Mouse (Mus musculus) bone marrow, adult 2 months (tissue): ENCODE results near the gene Memo1. TPM values are rescaled to one million over a fixed set of nuclear protein-coding genes. Genes with fewer than 3 reads are reported as not detected.

Experiments
- H3K27ac ChIP-seq: fragments of 200-500 bp; 2 replicates; pipeline ENCODE4 v1.5.1; 2012; ENCODE audit warnings: low read depth, mild to moderate bottlenecking, control low read depth, inconsistent platforms, low read length; ENCODE audit not compliant: control insufficient read depth, poor library complexity, insufficient read depth
- H3K4me1 ChIP-seq: fragments of 200-500 bp; 2 replicates; pipeline ENCODE4 v1.6.1; 2011; ENCODE audit warnings: low read length; ENCODE audit not compliant: control insufficient read depth, insufficient read depth
- H3K4me3 ChIP-seq: fragments of 200-500 bp; replicated peaks from 2 replicates; pipeline ENCODE3; 2011; ENCODE audit warnings: mild to moderate bottlenecking, low read depth, low read length, control low read depth; ENCODE audit not compliant: control insufficient read depth
- CTCF ChIP-seq: fragments of 200-500 bp; IDR thresholded peaks from 2 replicates; pipeline ENCODE4 v1.5.1; 2011; ENCODE audit warnings: low read length, control low read depth; ENCODE audit not compliant: control insufficient read depth, insufficient read depth
- POLR2A ChIP-seq: fragments of 200-500 bp; IDR thresholded peaks from 2 replicates; pipeline ENCODE4 v1.6.1; 2011; ENCODE audit warnings: low read depth, mild to moderate bottlenecking, control low read depth, low read length, borderline replicate concordance; ENCODE audit not compliant: control insufficient read depth
- WGBS: fragments of 180-500 bp; shearing (Covaris S2); methylation state at CpG from one replicate; pipeline ENCODE4 v1.1.7; 2018; 5-methylcytosine and 5-hydroxymethylcytosine counted together
- polyA plus RNA-seq: library from polyadenylated mRNA; stranded (reverse); fragments of >200 nt; gene quantifications from 2 replicates; pipeline ENCODE4 v1.2.4, GENCODE M21; 2011; ENCODE audit warnings: low replicate concordance; ENCODE audit not compliant: missing spikeins, insufficient read depth, insufficient read length

The Memo1 gene
- polyA plus RNA-seq, 1 experiment = 65.0 TPM

- Histone ChIP-seq H3K27ac (no peak within 1 kb of the TSS), H3K4me1 (no peaks in the 10 kb centered on the region), H3K4me3 (no peak within 1 kb of the TSS)
- TF ChIP-seq POLR2A (no peak), CTCF (no peak)
- 75% methylated on average over 2 of the region's 2 CpGs for WGBS
Observed at GRCm38 (mm10) chr17:74323844-74324243, 28.5 kb upstream of the Memo1 start, which contains the start of gene Dpy30. TSS of gene Dpy30 (minus strand) at chr17:74323944.

GRCm38 (mm10) chr17:74322400-74323054 is 27.2 kb upstream of the Memo1 start:
- Histone ChIP-seq H3K4me3 (no peak overlapping the region), H3K27ac (no peak overlapping the region), H3K4me1 (no peaks in the 10 kb centered on the region)
- 46% methylated on average over 5 of the region's 5 CpGs for WGBS
- TF ChIP-seq CTCF (no peak), POLR2A (no peak)

- 95% methylated on average over 6 of the region's 6 CpGs for WGBS
- Histone ChIP-seq H3K4me3 (no peak overlapping the region), H3K4me1 (peaks cover 2% of the 10 kb centered on the region; the same call in 1 of the 2 replicates), H3K27ac (no peak overlapping the region)
- TF ChIP-seq POLR2A (no peak), CTCF (no peak)
Observed at GRCm38 (mm10) chr17:74318721-74319120, 23.4 kb upstream of the Memo1 start.

DNA sequence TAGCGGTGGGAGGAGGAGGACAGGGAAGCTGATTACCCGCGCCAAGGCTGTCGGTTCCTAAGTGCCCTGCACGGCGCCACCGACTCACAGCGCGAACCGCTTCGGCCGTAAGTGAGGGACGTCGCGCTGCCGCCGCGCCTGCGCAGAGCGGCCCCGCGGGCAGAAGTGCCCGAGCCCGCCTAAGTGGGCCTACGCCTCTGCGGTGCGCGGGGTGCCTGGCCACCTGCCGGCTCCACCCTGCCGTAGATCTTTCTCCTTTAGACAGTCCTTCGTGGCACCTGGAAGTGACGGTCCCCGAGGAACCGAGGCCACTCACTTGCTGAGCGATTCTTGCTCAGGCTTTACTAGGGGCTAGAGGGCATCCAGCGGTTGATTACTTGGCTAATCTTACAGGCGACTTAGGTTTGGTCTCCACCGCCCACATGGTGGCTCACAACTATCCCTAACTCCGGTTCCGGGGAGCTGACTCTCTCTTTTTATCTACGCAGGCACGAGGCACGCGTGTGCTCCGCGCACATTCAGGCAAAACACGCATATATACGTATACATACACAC is 21.1 kb upstream of the Memo1 start:
- peaks cover 2% of the 10 kb centered on the region; the same call in 1 of the 2 replicates for H3K4me1 ChIP-seq
- peak overlapping the region; percentile 91 for H3K4me3 ChIP-seq
- H3K27ac ChIP-seq = peak overlapping the region; percentile 83
- under 1% methylated on average over 46 of the region's 48 CpGs for WGBS
- peak; percentile 93 for TF ChIP-seq POLR2A
- TF ChIP-seq CTCF = no peak

GRCm38 (mm10) chr17:74315445-74316308 is 20.4 kb upstream of the Memo1 start:
- H3K4me3 ChIP-seq = peak overlapping the region; percentile 91
- WGBS = under 1% methylated on average over 45 of the region's 45 CpGs
- peaks cover 2% of the 10 kb centered on the region; the same call in 1 of the 2 replicates for H3K4me1 ChIP-seq
- H3K27ac ChIP-seq = peak overlapping the region; percentile 83
- TF ChIP-seq POLR2A (no peak), CTCF (no peak)

DNA sequence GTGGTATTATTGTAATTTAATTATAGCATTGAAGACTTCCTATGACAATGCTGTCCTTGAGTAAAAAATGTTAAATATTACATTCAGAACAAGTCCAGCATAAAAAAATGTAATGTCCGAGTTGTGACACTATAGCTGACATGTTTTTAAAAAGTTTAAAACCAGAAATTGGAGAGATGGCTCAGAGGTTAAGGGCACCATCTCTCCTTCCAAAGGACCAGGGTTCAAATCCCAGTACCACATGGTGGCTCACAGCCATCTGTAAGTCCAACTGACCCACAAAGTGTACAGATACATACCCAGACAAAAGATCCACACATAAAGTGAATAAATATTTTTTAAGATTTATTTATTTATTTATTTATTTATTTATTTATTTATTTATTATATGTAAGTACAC is 10.7 kb upstream of the Memo1 start:
- TF ChIP-seq POLR2A (no peak), CTCF (no peak)
- no peaks in the 10 kb centered on the region for H3K4me1 ChIP-seq
- H3K4me3 ChIP-seq = no peak overlapping the region
- H3K27ac ChIP-seq = no peak overlapping the region
- WGBS = 87% methylated on average over 1 of the region's 1 CpGs

- TF ChIP-seq CTCF (no peak), POLR2A (no peak)
- no peaks in the 10 kb centered on the region for H3K4me1 ChIP-seq
- H3K4me3 ChIP-seq = no peak overlapping the region
- no peak overlapping the region for H3K27ac ChIP-seq
- 86% methylated on average over 4 of the region's 4 CpGs for WGBS
Observed at GRCm38 (mm10) chr17:74305616-74306015, 10.3 kb upstream of the Memo1 start.

- peak overlapping the region; percentile 78 for H3K27ac ChIP-seq
- 64% methylated on average over 4 of the region's 4 CpGs for WGBS
- H3K4me1 ChIP-seq = no peaks in the 10 kb centered on the region
- H3K4me3 ChIP-seq = no peak overlapping the region
- TF ChIP-seq CTCF = no peak
- TF ChIP-seq POLR2A = no peak
Observed at GRCm38 (mm10) chr17:74304060-74304459, 8.7 kb upstream of the Memo1 start.
